Mouse (Mus musculus) midbrain, postnatal 0 days (tissue): ENCODE measurements at regions not wholly inside any gene's neighbourhood (a gene's known extent, or its start where the extent isn't known, plus 50 kb on each side); places are given as distances from the start of the nearest gene placed in this dataset.
A peak's percentile ranks its signal among the peaks of the same experiment; 100 is the strongest.

Source experiments
- ATAC-seq: fragments of 200-750 bp; cut with Nextera tagmentation; 2 replicates; pipeline ENCODE4 v1.8.0; 2017; ENCODE audit warnings: moderate number of reproducible peaks, mild to moderate bottlenecking, moderate TSS enrichment, moderate library complexity; ENCODE audit not compliant: low FRiP score
- DNase-seq: peaks from one replicate; pipeline ENCODE4 v3.0.0-alpha.2; 2015; ENCODE audit warnings: low spot score
- H3K27ac ChIP-seq: fragments of 300-500 bp; sonication (generic); 2 replicates; pipeline ENCODE4 v1.5.1; 2014; ENCODE audit warnings: low read depth, mild to moderate bottlenecking, low read length, mixed read lengths
- H3K27me3 ChIP-seq: fragments of 300-500 bp; sonication (generic); 2 replicates; pipeline ENCODE4 v1.6.1; 2014; ENCODE audit warnings: low read length, control low read depth, mixed read lengths; ENCODE audit not compliant: insufficient read depth
- H3K36me3 ChIP-seq: fragments of 300-500 bp; sonication (generic); 2 replicates; pipeline ENCODE4 v1.6.1; 2014; ENCODE audit warnings: low read length, control low read depth, mixed read lengths; ENCODE audit not compliant: insufficient read depth
- H3K4me1 ChIP-seq: fragments of 300-500 bp; sonication (generic); 2 replicates; pipeline ENCODE4 v1.6.1; 2014; ENCODE audit warnings: mild to moderate bottlenecking, control low read depth, antibody characterized with exemption, low read length, mixed read lengths; ENCODE audit not compliant: insufficient read depth
- H3K4me2 ChIP-seq: fragments of 300-500 bp; sonication (generic); 2 replicates; pipeline ENCODE4 v1.6.1; 2014; ENCODE audit warnings: low read depth, mild to moderate bottlenecking, low read length, mixed read lengths; ENCODE audit not compliant: poor library complexity, severe bottlenecking
- H3K4me3 ChIP-seq: fragments of 300-500 bp; sonication (generic); 2 replicates; pipeline ENCODE4 v1.5.1; 2014; ENCODE audit warnings: low read depth, mild to moderate bottlenecking, low read length, moderate library complexity
- H3K9ac ChIP-seq: fragments of 300-500 bp; sonication (generic); replicated peaks from 2 replicates; pipeline ENCODE4 v1.6.1; 2014; ENCODE audit warnings: mild to moderate bottlenecking, low read length, moderate library complexity, mixed read lengths; ENCODE audit not compliant: poor library complexity, severe bottlenecking
- H3K9me3 ChIP-seq: fragments of 300-500 bp; sonication (generic); 2 replicates; pipeline ENCODE4 v1.6.1; 2016; ENCODE audit warnings: low read length, control low read depth
- CTCF ChIP-seq: IDR thresholded peaks from 2 replicates; pipeline ENCODE4 v1.5.1; 2016; ENCODE audit warnings: antibody characterized with exemption, mild to moderate bottlenecking
- WGBS: fragments of 180-500 bp; shearing (Covaris S2); extraction: QIAGEN DNeasy Blood & Tissue Kit; methylation state at CpG from one replicate; pipeline ENCODE4 v1.1.7; 2014; 5-methylcytosine and 5-hydroxymethylcytosine counted together

DNA sequence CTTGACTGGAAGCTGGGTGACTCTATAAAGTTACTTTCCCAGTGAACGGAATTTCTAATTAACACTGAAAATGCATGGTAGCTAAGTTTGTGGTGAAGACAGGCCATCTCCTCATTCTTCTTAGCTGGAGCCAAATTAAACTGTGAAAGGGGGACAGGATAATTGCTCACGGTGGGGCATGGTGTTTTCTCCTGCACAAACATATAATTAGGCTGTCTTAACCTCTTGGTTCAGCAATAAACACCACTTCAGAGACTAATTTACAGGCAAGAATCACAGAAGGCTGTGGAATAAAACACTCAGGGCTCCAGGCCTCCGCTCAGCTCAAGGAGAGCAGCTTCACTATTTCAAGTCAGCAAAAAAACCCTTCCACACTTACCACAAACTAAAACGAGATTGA is 261.9 kb upstream of the Nt5e start:
- no peaks in the 10 kb centered on the region for H3K27me3 ChIP-seq
- no peaks in the 10 kb centered on the region for H3K9me3 ChIP-seq
- TF ChIP-seq CTCF = no peak
- no peaks in the 10 kb centered on the region for H3K4me1 ChIP-seq
- 55% methylated on average over 4 of the region's 4 CpGs for WGBS
- DNase-seq (no peak), ATAC-seq (no peak)
- H3K27ac ChIP-seq = no peak overlapping the region
- H3K9ac ChIP-seq = no peak overlapping the region
- H3K4me2 ChIP-seq = no peak overlapping the region
- H3K36me3 ChIP-seq = no peaks in the 10 kb centered on the region
- H3K4me3 ChIP-seq = no peak overlapping the region

DNA sequence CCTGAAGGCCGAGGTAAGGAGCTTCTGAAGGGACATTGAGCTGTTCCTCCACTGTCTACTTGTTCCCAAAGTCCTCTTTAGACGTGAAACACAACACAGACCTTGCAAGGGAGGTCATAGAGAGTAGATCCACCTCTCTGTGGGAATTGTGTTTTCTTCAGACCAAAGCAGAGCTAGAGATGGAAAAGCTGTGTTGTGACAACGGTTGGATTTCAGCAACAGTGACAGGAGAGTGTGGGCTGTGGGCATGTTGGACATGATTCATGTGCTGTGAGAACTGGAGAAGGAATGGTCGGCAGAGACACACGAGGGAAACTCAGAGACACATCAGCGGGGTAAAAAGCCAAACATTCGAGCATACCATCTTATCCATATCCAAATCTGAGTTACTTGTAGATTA is 261.2 kb upstream of the Nt5e start:
- Histone ChIP-seq H3K36me3 (no peaks in the 10 kb centered on the region), H3K9me3 (no peaks in the 10 kb centered on the region), H3K27me3 (no peaks in the 10 kb centered on the region), H3K4me1 (no peaks in the 10 kb centered on the region), H3K4me3 (no peak overlapping the region), H3K9ac (no peak overlapping the region), H3K4me2 (no peak overlapping the region), H3K27ac (no peak overlapping the region)
- DNase-seq (no peak), ATAC-seq (no peak)
- whole genome bisulfite sequencing = 90% methylated on average over 7 of the region's 7 CpGs
- no peak for TF ChIP-seq CTCF

DNA sequence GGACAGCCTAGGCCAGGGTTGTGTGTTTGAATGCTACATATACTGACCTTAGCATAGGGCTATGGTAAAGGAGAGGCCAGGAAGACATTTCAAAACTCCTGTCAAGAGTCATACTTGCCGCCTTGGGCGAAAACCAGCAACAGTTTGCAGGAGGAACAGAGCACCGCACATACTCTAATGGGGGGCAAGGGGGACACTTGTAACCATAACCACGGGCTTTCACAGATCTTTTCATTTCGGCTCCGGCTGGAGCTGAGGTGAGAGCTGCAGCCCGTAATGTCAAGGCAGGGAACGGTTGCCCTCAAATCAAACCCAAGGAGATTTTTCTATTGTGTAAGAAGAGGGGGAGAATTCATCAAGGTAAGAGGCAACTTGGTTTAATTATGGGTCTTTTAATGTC is 258.7 kb upstream of the Nt5e start:
- Histone ChIP-seq H3K27ac (no peak overlapping the region), H3K4me3 (no peak overlapping the region), H3K9ac (no peak overlapping the region), H3K9me3 (no peaks in the 10 kb centered on the region), H3K4me1 (no peaks in the 10 kb centered on the region), H3K36me3 (no peaks in the 10 kb centered on the region), H3K27me3 (no peaks in the 10 kb centered on the region), H3K4me2 (no peak overlapping the region)
- 94% methylated on average over 8 of the region's 8 CpGs for WGBS
- TF ChIP-seq CTCF = no peak
- ATAC-seq (no peak), DNase-seq (no peak)

DNA sequence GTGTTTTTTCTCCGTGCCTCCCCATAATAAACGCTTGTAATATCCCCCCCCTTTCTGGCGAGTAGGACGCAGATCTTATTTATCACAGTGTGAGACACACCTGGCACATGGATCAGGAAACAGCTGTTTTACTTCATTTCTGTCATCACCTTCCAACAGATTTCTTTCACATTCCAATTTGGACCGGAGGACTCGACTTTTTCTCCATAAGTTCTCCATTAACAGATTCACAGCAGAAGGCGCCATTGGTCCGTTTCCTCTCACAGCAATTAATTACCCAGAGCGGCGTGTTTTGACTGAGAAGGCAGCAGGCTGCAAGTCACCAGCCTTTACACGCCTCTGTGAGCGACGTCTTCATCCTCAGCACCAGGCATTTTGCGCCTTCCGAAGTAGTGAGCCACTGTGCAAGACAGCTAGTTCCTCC is 258.1 kb upstream of the Nt5e start:
- Histone ChIP-seq H3K27ac (no peak overlapping the region), H3K4me2 (no peak overlapping the region), H3K4me3 (no peak overlapping the region), H3K36me3 (no peaks in the 10 kb centered on the region), H3K27me3 (no peaks in the 10 kb centered on the region), H3K9ac (no peak overlapping the region), H3K4me1 (no peaks in the 10 kb centered on the region), H3K9me3 (no peaks in the 10 kb centered on the region)
- ATAC-seq (peak; percentile 41; the same call in 1 of the 2 replicates), DNase-seq (peak; percentile 56)
- TF ChIP-seq CTCF = no peak
- WGBS = 63% methylated on average over 15 of the region's 15 CpGs

DNA sequence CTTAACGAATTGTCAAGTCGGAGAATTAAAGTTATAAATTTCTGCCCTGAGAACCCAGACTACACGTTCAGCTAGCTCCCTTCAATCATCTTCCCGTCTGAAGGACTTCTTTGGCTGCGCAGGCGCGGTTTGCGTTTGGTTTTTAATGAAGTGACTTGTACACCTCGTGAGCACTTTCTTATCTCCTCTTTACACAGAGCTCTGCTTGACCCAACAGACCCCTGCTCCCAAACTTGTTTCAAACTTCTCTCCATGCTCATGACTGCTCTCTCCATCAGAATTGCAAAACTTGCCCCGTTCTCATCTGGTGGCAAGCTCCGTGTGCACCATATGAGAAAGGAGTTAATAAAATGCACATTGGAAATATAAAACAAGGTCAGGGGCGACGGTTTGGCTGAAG is 257.2 kb upstream of the Nt5e start:
- DNase-seq = no peak
- H3K4me1 ChIP-seq = no peaks in the 10 kb centered on the region
- no peak for ATAC-seq
- H3K27me3 ChIP-seq = no peaks in the 10 kb centered on the region
- no peaks in the 10 kb centered on the region for H3K9me3 ChIP-seq
- H3K27ac ChIP-seq = no peak overlapping the region
- no peak for TF ChIP-seq CTCF
- 89% methylated on average over 13 of the region's 13 CpGs for WGBS
- no peak overlapping the region for H3K4me2 ChIP-seq
- no peak overlapping the region for H3K9ac ChIP-seq
- no peak overlapping the region for H3K4me3 ChIP-seq
- H3K36me3 ChIP-seq = no peaks in the 10 kb centered on the region

DNA sequence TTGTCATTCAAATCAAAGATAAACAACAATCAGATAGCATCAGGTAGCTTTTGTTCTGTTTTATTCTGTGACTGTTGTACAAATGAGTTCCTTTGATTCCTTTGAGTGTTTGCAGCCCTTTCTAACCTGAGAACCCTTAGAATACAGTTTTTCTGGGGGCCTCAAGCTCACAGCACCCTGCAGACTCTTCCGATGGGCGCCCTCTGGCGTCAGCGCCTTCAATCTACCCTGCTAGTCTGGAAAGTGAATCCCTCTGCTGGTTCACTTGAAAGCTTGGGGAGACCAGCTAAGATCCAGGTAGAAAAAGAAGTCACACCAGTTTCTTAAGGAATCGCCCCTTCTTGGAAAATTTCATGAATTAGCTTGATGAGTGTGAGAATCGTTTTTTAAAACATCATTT is 253.8 kb upstream of the Nt5e start:
- H3K4me2 ChIP-seq = no peak overlapping the region
- ATAC-seq (no peak), DNase-seq (peak; percentile 45)
- H3K27ac ChIP-seq = no peak overlapping the region
- H3K36me3 ChIP-seq = no peaks in the 10 kb centered on the region
- no peak overlapping the region for H3K4me3 ChIP-seq
- H3K4me1 ChIP-seq = no peaks in the 10 kb centered on the region
- no peaks in the 10 kb centered on the region for H3K27me3 ChIP-seq
- WGBS = 14% methylated on average over 6 of the region's 6 CpGs
- no peaks in the 10 kb centered on the region for H3K9me3 ChIP-seq
- H3K9ac ChIP-seq = no peak overlapping the region
- peak; percentile 70 for TF ChIP-seq CTCF
